Mouse (Mus musculus) intestine, postnatal 0 days (tissue): ENCODE measurements at regions not wholly inside any gene's neighbourhood (a gene's known extent, or its start where the extent isn't known, plus 50 kb on each side); places are given as distances from the start of the nearest gene placed in this dataset.

Source experiments
- ATAC-seq: fragments of 200-750 bp; cut with Nextera tagmentation; 2 replicates; pipeline ENCODE4 v1.8.0; 2017; ENCODE audit warnings: mild to moderate bottlenecking, moderate TSS enrichment, moderate library complexity
- H3K27ac ChIP-seq: fragments of 300-500 bp; sonication (generic); 2 replicates; pipeline ENCODE4 v1.5.1; 2014; ENCODE audit warnings: mild to moderate bottlenecking, low read depth, low read length, moderate library complexity
- H3K27me3 ChIP-seq: fragments of 300-500 bp; sonication (generic); replicated peaks from 2 replicates; pipeline ENCODE4 v1.6.1; 2014; ENCODE audit warnings: low read length, mixed read lengths; ENCODE audit not compliant: control insufficient read depth, insufficient read depth
- H3K36me3 ChIP-seq: fragments of 300-500 bp; sonication (generic); 2 replicates; pipeline ENCODE4 v1.6.1; 2014; ENCODE audit warnings: mild to moderate bottlenecking, moderate library complexity; ENCODE audit not compliant: control insufficient read depth, insufficient read depth
- H3K4me1 ChIP-seq: fragments of 300-500 bp; sonication (generic); replicated peaks from 2 replicates; pipeline ENCODE4 v1.6.1; 2014; ENCODE audit warnings: antibody characterized with exemption, low read length, mixed read lengths; ENCODE audit not compliant: control insufficient read depth, insufficient read depth
- H3K4me2 ChIP-seq: fragments of 300-500 bp; sonication (generic); replicated peaks from 2 replicates; pipeline ENCODE4 v1.6.1; 2014; ENCODE audit warnings: low read depth, mild to moderate bottlenecking, moderate library complexity
- H3K4me3 ChIP-seq: fragments of 300-500 bp; sonication (generic); 2 replicates; pipeline ENCODE4 v1.5.1; 2014; ENCODE audit warnings: low read depth, low read length
- H3K9ac ChIP-seq: fragments of 300-500 bp; sonication (generic); 2 replicates; pipeline ENCODE4 v1.6.1; 2014; ENCODE audit warnings: mild to moderate bottlenecking, low read depth, low read length
- H3K9me3 ChIP-seq: fragments of 300-500 bp; sonication (generic); 2 replicates; pipeline ENCODE4 v1.6.1; 2016; ENCODE audit warnings: mixed run types; ENCODE audit not compliant: control insufficient read depth
- CTCF ChIP-seq: sonication (generic); IDR thresholded peaks from 2 replicates; pipeline ENCODE4 v1.5.1; 2016; ENCODE audit warnings: low read depth, mild to moderate bottlenecking, control low read depth, antibody characterized with exemption, moderate library complexity
- WGBS: fragments of 180-500 bp; shearing (Covaris S2); extraction: QIAGEN DNeasy Blood & Tissue Kit; methylation state at CpG from one replicate; pipeline ENCODE4 v1.1.7; 2014; 5-methylcytosine and 5-hydroxymethylcytosine counted together

DNA sequence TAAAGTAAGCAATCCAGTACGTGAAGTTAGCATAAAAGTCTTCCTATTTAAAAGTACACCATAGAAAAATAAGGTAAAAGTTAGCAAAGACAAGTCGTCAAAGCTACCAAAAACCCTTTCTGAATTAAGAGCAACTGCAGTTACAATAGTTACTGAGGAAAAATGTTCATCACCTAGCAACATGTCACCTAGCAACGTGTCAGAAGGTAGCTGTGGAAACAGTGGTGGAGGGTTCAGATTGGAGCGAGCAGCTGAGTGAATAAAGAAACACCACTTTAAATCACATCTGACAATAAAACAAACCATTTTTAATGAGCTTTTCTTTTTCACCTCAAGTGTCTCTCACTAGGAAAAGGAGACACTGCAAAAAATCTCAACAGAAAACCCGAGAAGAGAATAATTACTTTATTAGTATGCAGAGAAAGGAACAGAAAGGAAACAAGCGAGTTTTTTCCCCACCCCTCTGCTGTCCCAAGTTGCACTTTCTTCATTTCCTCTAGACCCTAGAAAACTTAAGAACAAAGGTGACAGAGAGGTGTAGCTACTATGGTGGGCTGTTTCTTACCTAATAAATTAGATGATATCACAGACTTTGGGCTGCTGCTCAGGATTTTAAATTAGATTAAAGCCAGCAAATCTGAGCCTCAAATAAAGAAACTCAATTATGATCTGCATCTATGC lies 275.4 kb downstream of the 1700017N19Rik start:
- Histone ChIP-seq H3K27ac (no peak overlapping the region), H3K9me3 (no peaks in the 10 kb centered on the region), H3K36me3 (no peaks in the 10 kb centered on the region), H3K27me3 (no peaks in the 10 kb centered on the region), H3K4me3 (no peak overlapping the region), H3K4me1 (no peaks in the 10 kb centered on the region), H3K9ac (no peak overlapping the region), H3K4me2 (no peak overlapping the region)
- TF ChIP-seq CTCF, result no peak
- no peak for ATAC-seq
- WGBS, result 31% methylated on average over 6 of the region's 6 CpGs

DNA sequence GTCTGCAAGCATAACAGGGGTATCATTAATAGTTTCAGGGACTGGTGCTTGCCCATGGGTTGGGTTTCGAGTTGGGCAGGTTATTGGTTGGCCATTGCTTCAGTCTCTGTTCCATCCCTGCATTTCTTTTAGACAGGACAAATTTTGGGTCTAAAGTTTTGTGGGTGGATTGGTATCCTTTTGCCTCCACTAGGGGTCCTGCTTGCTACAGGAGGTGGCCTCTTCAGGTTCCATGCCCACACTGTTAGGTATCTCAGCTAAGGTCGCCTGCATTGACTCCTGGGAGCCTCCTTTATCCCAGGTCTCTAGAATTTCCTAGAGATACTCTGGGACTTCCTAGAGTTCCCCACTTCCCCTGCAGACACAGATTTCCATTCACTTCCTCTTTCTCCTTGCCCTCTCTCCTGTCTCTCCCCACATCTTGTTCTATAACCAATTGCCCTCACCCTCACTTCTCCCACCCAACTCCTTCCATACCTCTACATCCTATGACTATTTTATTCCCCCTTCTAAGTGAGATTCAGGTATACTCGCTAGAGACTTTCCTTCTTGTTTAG lies 278.2 kb downstream of the 1700017N19Rik start:
- Histone ChIP-seq H3K9ac (no peak overlapping the region), H3K27ac (no peak overlapping the region), H3K4me1 (no peaks in the 10 kb centered on the region), H3K27me3 (no peaks in the 10 kb centered on the region), H3K4me3 (no peak overlapping the region), H3K4me2 (no peak overlapping the region), H3K36me3 (no peaks in the 10 kb centered on the region), H3K9me3 (no peaks in the 10 kb centered on the region)
- ATAC-seq, result no peak
- peak; percentile 30; the same call in 1 of the 2 replicates for TF ChIP-seq CTCF
- 42% methylated on average over 3 of the region's 3 CpGs for WGBS

DNA sequence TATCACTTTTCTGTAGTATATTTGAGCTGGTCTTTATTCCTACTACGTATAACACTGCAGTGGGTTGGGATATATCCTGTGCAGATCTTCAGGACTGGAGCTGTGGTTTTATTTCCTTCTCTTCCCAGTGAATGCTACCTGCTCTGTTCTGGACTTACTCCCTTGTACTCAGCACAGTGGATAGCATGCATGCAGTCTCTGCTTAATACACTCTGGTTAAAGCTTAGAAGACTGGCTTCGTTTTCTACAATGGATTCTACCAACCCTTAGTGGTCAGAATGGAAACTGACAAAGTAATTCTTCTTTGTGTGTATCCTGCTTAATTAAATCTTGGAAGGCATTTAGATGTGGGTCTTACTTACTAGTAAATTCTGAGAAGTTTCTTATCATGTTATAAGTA lies 292.3 kb downstream of the 1700017N19Rik start:
- no peak for TF ChIP-seq CTCF
- no peaks in the 10 kb centered on the region for H3K9me3 ChIP-seq
- H3K27ac ChIP-seq, result no peak overlapping the region
- H3K9ac ChIP-seq, result no peak overlapping the region
- H3K4me3 ChIP-seq, result no peak overlapping the region
- no peaks in the 10 kb centered on the region for H3K36me3 ChIP-seq
- H3K4me2 ChIP-seq, result no peak overlapping the region
- ATAC-seq, result no peak
- 63% methylated on average over 2 of the region's 2 CpGs for WGBS
- H3K4me1 ChIP-seq, result no peaks in the 10 kb centered on the region
- no peaks in the 10 kb centered on the region for H3K27me3 ChIP-seq

DNA sequence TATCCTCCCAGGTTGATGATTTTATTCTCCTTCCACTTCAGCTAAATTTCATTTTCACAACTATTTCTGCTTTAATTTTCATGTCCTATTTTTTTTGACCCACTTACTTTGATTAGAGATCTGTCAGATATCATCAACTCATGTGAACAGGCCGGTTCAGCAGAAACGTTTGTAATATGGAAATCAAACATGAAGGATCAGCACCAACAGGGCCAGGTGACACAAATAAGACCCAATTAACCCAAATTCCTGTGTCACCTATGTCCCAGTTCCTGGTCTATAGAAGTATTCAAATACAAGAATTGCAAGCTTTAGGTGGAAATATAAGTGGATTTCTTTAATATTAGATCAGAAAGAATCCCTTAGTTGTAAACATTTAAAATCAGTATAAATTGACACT lies 332.7 kb downstream of the 1700017N19Rik start:
- Histone ChIP-seq H3K4me3 (no peak overlapping the region), H3K9me3 (no peaks in the 10 kb centered on the region), H3K36me3 (no peaks in the 10 kb centered on the region), H3K4me2 (no peak overlapping the region), H3K27me3 (no peaks in the 10 kb centered on the region), H3K4me1 (no peaks in the 10 kb centered on the region), H3K27ac (no peak overlapping the region), H3K9ac (no peak overlapping the region)
- TF ChIP-seq CTCF, result no peak
- no peak for ATAC-seq
- WGBS, result 79% methylated on average over 2 of the region's 2 CpGs

DNA sequence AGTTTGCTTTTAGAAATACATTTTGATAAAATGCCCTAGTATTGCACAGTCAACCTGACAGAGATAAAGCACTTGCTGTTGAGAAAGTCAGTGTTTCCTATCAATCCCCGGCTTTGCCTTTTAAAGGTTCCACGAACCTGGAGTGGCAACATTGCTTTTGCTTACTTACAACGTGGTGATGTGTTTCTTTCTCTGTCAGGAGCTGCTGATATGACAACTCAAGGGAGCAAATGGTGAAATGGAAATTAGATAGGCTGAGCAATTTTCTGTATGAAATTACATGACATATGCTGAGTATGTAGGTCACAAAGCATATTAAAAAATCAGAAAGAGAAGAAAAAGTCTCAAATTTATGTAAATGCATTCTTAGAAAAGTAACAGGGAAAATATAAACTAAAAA lies 336.8 kb downstream of the 1700017N19Rik start:
- H3K27me3 ChIP-seq, result no peaks in the 10 kb centered on the region
- no peak overlapping the region for H3K4me2 ChIP-seq
- WGBS, result 58% methylated on average over 3 of the region's 3 CpGs
- H3K4me1 ChIP-seq, result no peaks in the 10 kb centered on the region
- H3K36me3 ChIP-seq, result no peaks in the 10 kb centered on the region
- ATAC-seq, result no peak
- TF ChIP-seq CTCF, result no peak
- no peaks in the 10 kb centered on the region for H3K9me3 ChIP-seq
- H3K4me3 ChIP-seq, result no peak overlapping the region
- no peak overlapping the region for H3K9ac ChIP-seq
- no peak overlapping the region for H3K27ac ChIP-seq

DNA sequence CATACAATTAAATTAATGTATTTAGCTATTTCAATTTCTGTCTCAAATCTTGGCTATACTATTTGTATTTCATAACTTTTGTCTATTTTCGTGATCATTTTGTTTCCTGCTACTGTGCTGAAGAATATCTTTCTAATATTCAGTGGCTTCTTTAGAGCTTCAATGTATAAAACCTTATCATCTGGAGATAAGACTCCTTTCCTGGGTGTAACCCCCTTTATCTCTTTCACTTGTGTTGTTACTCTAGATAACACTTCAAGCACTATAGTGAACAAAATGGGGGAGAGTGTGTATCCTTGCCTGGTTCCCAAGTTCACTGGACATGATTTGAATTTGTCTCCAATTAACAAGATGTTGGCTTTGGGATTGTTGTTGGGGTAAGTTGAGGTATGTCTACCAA lies 341.5 kb downstream of the 1700017N19Rik start:
- TF ChIP-seq CTCF, result no peak
- ATAC-seq, result no peak
- H3K4me2 ChIP-seq, result no peak overlapping the region

More for the DNA sequence above, 341.5 kb downstream of the 1700017N19Rik start:
- H3K36me3 ChIP-seq, result no peaks in the 10 kb centered on the region
- H3K9me3 ChIP-seq, result no peaks in the 10 kb centered on the region
- no peak overlapping the region for H3K4me3 ChIP-seq
- H3K4me1 ChIP-seq, result no peaks in the 10 kb centered on the region
- H3K27me3 ChIP-seq, result no peaks in the 10 kb centered on the region
- WGBS, result 76% methylated on average over 1 of the region's 1 CpGs
- H3K27ac ChIP-seq, result no peak overlapping the region
- H3K9ac ChIP-seq, result no peak overlapping the region
